Comparison of ENCODE assay signal across 16 mouse cellular contexts in genomic region chr7:75236386-75236785, GRCm38 (mm10).
"Had no signal": no experiment of that assay in that cellular context is flagged by ENCODE, and none has a peak within 500 bp of the region (broad histone marks: within the 10 kb centered on the region; RNA-seq: fewer than 3 reads in every experiment).

No protein-coding gene starts in this region.

- H3K27me3 ChIP-seq: neural tube, embryonic 13.5 days; neural tube, embryonic 15.5 days; stomach, embryonic 15.5 days had no signal

- H3K4me1 ChIP-seq: neural tube, embryonic 15.5 days; stomach, embryonic 15.5 days had no signal

- H3K9me3 ChIP-seq: neural tube, embryonic 13.5 days; neural tube, embryonic 15.5 days; stomach, embryonic 15.5 days had no signal

- H3K36me3 ChIP-seq: neural tube, embryonic 13.5 days; neural tube, embryonic 15.5 days; stomach, embryonic 15.5 days had no signal

- DNase-seq: retina, postnatal 1 day; right cerebral cortex, adult 18-20 months; right cerebral cortex, postnatal 14 days; right cerebral cortex, postnatal 25 days; right cerebral cortex, postnatal 4 days; spleen, adult 18-20 months; thymus, adult 18-20 months; thymus, adult 2 months; thymus, postnatal 14 days; thymus, postnatal 25 days; thymus, postnatal 36 days; thymus, postnatal 4 days had no signal

- H3K9ac ChIP-seq: neural tube, embryonic 13.5 days; neural tube, embryonic 15.5 days; stomach, embryonic 15.5 days had no signal

- H3K4me3 ChIP-seq: neural tube, embryonic 13.5 days; neural tube, embryonic 15.5 days; stomach, embryonic 15.5 days had no signal

- H3K4me2 ChIP-seq: neural tube, embryonic 13.5 days; neural tube, embryonic 15.5 days; stomach, embryonic 15.5 days had no signal

- H3K27ac ChIP-seq: neural tube, embryonic 13.5 days; neural tube, embryonic 15.5 days; stomach, embryonic 15.5 days; stomach, postnatal 0 days had no signal
